Mouse (Mus musculus) spleen, adult 2 months (tissue): Measurements from ENCODE around the gene Adora1.

Experiments
- CTCF ChIP-seq: fragments of 200-500 bp; IDR thresholded peaks from 2 replicates; pipeline ENCODE4 v1.5.1; 2011; ENCODE audit warnings: mild to moderate bottlenecking, inconsistent platforms; ENCODE audit not compliant: insufficient read depth, insufficient read length, insufficient replicate concordance; ENCODE audit errors: extremely low read depth
- POLR2A ChIP-seq: fragments of 200-500 bp; IDR thresholded peaks from 2 replicates; pipeline ENCODE4 v1.6.1; 2011; ENCODE audit warnings: low read depth, low read length, inconsistent platforms

DNA sequence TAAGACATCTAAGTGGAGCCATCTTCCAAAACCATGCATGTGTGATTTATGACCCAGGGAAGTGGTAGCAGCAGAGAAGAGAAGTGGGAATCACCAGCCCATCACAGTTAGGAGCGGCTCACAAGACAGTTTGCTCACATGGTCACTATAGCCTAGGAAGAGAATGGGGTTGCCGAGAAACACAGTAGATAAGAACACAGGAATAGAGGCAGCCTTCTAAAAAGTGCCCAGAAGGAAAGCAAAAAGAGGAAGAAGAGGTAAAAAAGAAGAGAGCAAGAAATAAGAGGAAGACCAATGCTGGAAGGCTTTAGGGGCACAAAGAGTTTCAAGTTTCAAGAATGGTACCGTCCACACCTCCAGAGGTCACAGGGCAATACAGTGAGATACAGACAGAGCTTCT is 47.1 kb upstream of the Adora1 start:
- no peak for TF ChIP-seq POLR2A
- TF ChIP-seq CTCF: no peak
